Mouse (Mus musculus): ENCODE data around the gene Raver1. TPM values are rescaled to one million over a fixed set of nuclear protein-coding genes. Genes with fewer than 3 reads are reported as not detected.

The Raver1 gene
- total RNA-seq, 2 experiments from 2014 or later, result 34.0 to 37.4 TPM

Small RNA genes lying within 50 kb of the gene (microRNA-seq; reads per million reads assigned to microRNA genes)
- 0 to 1.1 reads per million in 2 experiments for gene Mir1900
- gene Mir7082, result 0.85 to 1.8 reads per million in 2 experiments

Other genes with a start within 250 kb of the Raver1 start
- gene A230050P20Rik, start 223.4 kb downstream of the Raver1 start, total RNA-seq (2021), result 10 to 100 TPM; 55.6 to 56.1 TPM
- 10 to 100 TPM in 1 of 2 experiments, 1 to 10 TPM in 1; 7.3 to 10.7 TPM for gene Angptl6, start 212.3 kb downstream of the Raver1 start, total RNA-seq (2021)
- gene Ppan, start 203.8 kb downstream of the Raver1 start, total RNA-seq (2021), result 10 to 100 TPM; 21.3 to 25.6 TPM
- 100 to 1,000 TPM; 114 to 123 TPM for gene Eif3g, start 193.4 kb downstream of the Raver1 start, total RNA-seq (2021)
- 10 to 100 TPM; 35.5 to 37.1 TPM for gene Dnmt1, start 132.1 kb downstream of the Raver1 start, total RNA-seq (2021)
- gene S1pr2, start 115.2 kb downstream of the Raver1 start, total RNA-seq (2021), result 1 to 10 TPM; 2.1 to 3.5 TPM
- 10 to 100 TPM; 60.4 to 62.8 TPM for gene Mrpl4, start 89.3 kb downstream of the Raver1 start, total RNA-seq (2021)
- 1 to 10 TPM; 2.9 to 3.2 TPM for gene Icam1, start 76.0 kb downstream of the Raver1 start, total RNA-seq (2021)
- gene Icam4, start 62.6 kb downstream of the Raver1 start, total RNA-seq (2021), result under 1 TPM; 0.41 to 0.44 TPM
- gene Icam5, start 59.9 kb downstream of the Raver1 start, total RNA-seq (2021), result 100 to 1,000 TPM; 337 to 341 TPM
- 1 to 10 TPM in 1 of 2 experiments, not detected in 1; 2.0 TPM for gene Zglp1, start 24.9 kb downstream of the Raver1 start, total RNA-seq (2021)
- 1 to 10 TPM in 1 of 2 experiments, under 1 TPM in 1; 0.55 to 1.6 TPM for gene Gm49373, start 18.9 kb downstream of the Raver1 start, total RNA-seq (2021)
- gene Fdx1l, start 18.4 kb downstream of the Raver1 start, total RNA-seq (2021), result 10 to 100 TPM; 53.6 to 58.8 TPM
- 1 to 10 TPM; 1.8 to 2.0 TPM for gene Gm38431, start within 50 bp of the Raver1 start, total RNA-seq (2021)
- gene Tyk2, start 39.2 kb upstream of the Raver1 start, total RNA-seq (2021), result 10 to 100 TPM; 14.2 to 14.3 TPM
- 100 to 1,000 TPM; 129 to 136 TPM for gene Cdc37, start 58.0 kb upstream of the Raver1 start, total RNA-seq (2021)
- gene Pde4a, start 73.7 kb upstream of the Raver1 start, total RNA-seq (2021), result 10 to 100 TPM; 63.8 to 69.9 TPM
- 10 to 100 TPM; 52.5 to 55.7 TPM for gene Keap1, start 147.4 kb upstream of the Raver1 start, total RNA-seq (2021)
- 1 to 10 TPM; 8.8 to 9.7 TPM for gene S1pr5, start 156.4 kb upstream of the Raver1 start, total RNA-seq (2021)
- 10 to 100 TPM; 33.5 to 39.3 TPM for gene Atg4d, start 173.3 kb upstream of the Raver1 start, total RNA-seq (2021)
- gene Kri1, start 196.0 kb upstream of the Raver1 start, total RNA-seq (2021), result 10 to 100 TPM; 32.1 to 33.4 TPM
- 10 to 100 TPM; 58.9 to 62.0 TPM for gene Cdkn2d, start 199.4 kb upstream of the Raver1 start, total RNA-seq (2021)
- under 1 TPM in 1 of 2 experiments, not detected in 1; 0.50 TPM for gene Ap1m2, start 220.3 kb upstream of the Raver1 start, total RNA-seq (2021)
- gene Slc44a2, start 228.7 kb upstream of the Raver1 start, total RNA-seq (2021), result 10 to 100 TPM; 53.4 to 61.0 TPM

All from layer of hippocampus, postnatal 14 days (tissue).